Mouse (Mus musculus): ENCODE measurements at regions not wholly inside any gene's neighbourhood (a gene's known extent, or its start where the extent isn't known, plus 50 kb on each side); places are given as distances from the start of the nearest gene placed in this dataset.

DNA sequence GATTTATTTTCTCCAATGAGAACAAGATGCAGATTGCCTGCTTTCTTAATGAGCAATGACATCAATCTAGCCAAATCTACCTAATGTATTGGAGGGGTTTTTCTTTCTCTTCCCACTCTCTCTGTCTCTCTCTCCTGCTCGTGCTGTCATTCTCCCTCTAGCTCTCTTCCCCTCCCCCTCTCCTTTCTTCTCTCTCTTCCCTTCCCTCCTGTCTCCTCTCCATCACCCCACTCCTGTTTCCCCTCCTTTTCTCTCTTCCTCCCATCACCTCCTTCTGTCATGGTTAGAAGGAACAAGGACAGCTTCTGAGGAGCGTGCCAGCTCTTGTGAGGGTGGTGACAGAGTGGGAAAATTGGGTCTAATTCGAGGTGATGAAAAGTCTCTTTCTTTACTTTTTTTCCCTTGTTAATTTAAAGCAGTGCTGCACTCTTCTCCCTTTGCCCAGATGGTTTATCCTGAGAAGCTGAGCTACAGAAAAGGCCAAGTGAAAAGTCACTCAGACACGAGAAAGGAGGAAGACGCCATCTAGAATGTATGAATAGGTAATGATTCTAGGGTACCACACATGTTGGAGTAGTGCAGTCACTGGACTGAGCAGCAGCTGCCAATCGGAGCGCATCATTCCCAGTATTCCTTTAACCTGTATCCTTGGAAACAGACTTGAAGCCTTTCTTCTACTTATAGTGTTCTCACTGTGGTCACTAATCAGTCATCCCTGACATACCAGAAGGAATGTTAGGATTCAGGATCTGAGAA is 163.2 kb upstream of the Fam92a start:
- no peak overlapping the region for H3K4me3 ChIP-seq (ENCODE audit: low read depth, low read length)
- no peaks in the 10 kb centered on the region for H3K27me3 ChIP-seq (ENCODE audit: control insufficient read depth, insufficient read depth, low read length)
- H3K36me3 ChIP-seq (ENCODE audit: control insufficient read depth, insufficient read depth, low read length): no peaks in the 10 kb centered on the region
- no peak overlapping the region for H3K9ac ChIP-seq (ENCODE audit: low read length)
- H3K4me1 ChIP-seq (replicated peaks; ENCODE audit: control insufficient read depth, insufficient read depth, low read length): no peaks in the 10 kb centered on the region
- WGBS: 80% methylated on average over 7 of the region's 7 CpGs
- ATAC-seq (replicated peaks; ENCODE audit: low FRiP score) (no peak), DNase-seq (ENCODE audit: low spot score) (no peak)
- H3K9me3 ChIP-seq (ENCODE audit: control insufficient read depth, low read length): no peaks in the 10 kb centered on the region
- H3K27ac ChIP-seq (ENCODE audit: low read depth, low read length): no peak overlapping the region
- no peak overlapping the region for H3K4me2 ChIP-seq (ENCODE audit: low read depth, low read length, severe bottlenecking)

DNA sequence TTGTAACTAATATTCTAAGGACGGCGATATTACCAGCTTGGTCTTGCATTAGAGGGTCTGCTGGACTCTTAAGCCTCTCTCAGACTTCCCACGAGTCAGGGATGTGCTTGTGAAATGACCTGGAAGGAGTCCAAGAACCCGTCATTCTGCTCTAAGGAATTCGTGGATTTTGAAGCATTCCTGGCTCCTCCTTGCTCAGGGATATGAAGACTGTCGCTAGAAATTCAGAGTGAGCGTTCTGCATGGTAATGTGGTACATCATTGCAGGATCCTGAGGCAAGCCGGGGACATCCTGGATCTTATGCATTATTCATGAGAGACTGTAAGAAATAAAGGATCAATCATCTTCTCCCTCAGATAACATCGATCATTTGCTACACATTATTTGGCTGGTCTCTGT is 162.6 kb upstream of the Fam92a start:
- H3K4me2 ChIP-seq (ENCODE audit: low read depth, low read length, severe bottlenecking): no peak overlapping the region
- no peak for ATAC-seq (replicated peaks; ENCODE audit: low FRiP score)
- H3K27ac ChIP-seq (ENCODE audit: low read depth, low read length): no peak overlapping the region

GRCm38 (mm10) chr4:12316024-12316423 is 144.2 kb upstream of the Fam92a start:
- 76% methylated on average over 1 of the region's 1 CpGs for WGBS
- Histone ChIP-seq H3K9ac (ENCODE audit: low read length) (no peak overlapping the region), H3K4me3 (ENCODE audit: low read depth, low read length) (no peak overlapping the region), H3K9me3 (ENCODE audit: control insufficient read depth, low read length) (no peaks in the 10 kb centered on the region), H3K4me2 (ENCODE audit: low read depth, low read length, severe bottlenecking) (no peak overlapping the region), H3K27ac (ENCODE audit: low read depth, low read length) (no peak overlapping the region), H3K27me3 (ENCODE audit: control insufficient read depth, insufficient read depth, low read length) (no peaks in the 10 kb centered on the region), H3K36me3 (ENCODE audit: control insufficient read depth, insufficient read depth, low read length) (no peaks in the 10 kb centered on the region), H3K4me1 (replicated peaks; ENCODE audit: control insufficient read depth, insufficient read depth, low read length) (no peaks in the 10 kb centered on the region)
- ATAC-seq (replicated peaks; ENCODE audit: low FRiP score) (no peak), DNase-seq (ENCODE audit: low spot score) (no peak)

More for the DNA sequence above, 162.6 kb upstream of the Fam92a start:
- Histone ChIP-seq H3K9me3 (ENCODE audit: control insufficient read depth, low read length) (no peaks in the 10 kb centered on the region), H3K27me3 (ENCODE audit: control insufficient read depth, insufficient read depth, low read length) (no peaks in the 10 kb centered on the region), H3K4me1 (replicated peaks; ENCODE audit: control insufficient read depth, insufficient read depth, low read length) (no peaks in the 10 kb centered on the region), H3K4me3 (ENCODE audit: low read depth, low read length) (no peak overlapping the region), H3K36me3 (ENCODE audit: control insufficient read depth, insufficient read depth, low read length) (no peaks in the 10 kb centered on the region), H3K9ac (ENCODE audit: low read length) (no peak overlapping the region)
- 65% methylated on average over 9 of the region's 9 CpGs for WGBS
- no peak for DNase-seq (ENCODE audit: low spot score)

DNA sequence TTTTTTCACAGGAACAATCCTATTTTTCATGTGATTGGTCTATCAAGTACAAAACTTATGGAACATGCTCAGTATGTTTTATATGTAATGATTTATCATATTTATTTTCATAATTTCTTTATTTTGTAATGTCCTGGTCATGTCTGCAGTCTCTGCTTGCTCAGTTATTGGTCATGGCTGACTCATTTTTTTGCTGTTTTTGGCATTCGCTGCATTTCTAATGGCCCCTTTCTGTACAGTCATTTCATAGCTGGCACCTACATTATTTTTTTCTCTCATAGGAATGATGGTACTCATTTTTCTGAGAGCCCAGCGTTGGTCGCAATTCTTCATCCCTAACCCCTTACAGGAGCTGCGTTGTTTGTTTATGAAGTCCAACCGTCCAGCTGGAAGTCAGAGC is 136.5 kb upstream of the Fam92a start:
- WGBS: 90% methylated on average over 5 of the region's 5 CpGs
- Histone ChIP-seq H3K27me3 (ENCODE audit: control insufficient read depth, insufficient read depth, low read length) (no peaks in the 10 kb centered on the region), H3K4me3 (ENCODE audit: low read depth, low read length) (no peak overlapping the region), H3K9ac (ENCODE audit: low read length) (no peak overlapping the region), H3K9me3 (ENCODE audit: control insufficient read depth, low read length) (no peaks in the 10 kb centered on the region), H3K27ac (ENCODE audit: low read depth, low read length) (no peak overlapping the region), H3K4me2 (ENCODE audit: low read depth, low read length, severe bottlenecking) (no peak overlapping the region), H3K36me3 (ENCODE audit: control insufficient read depth, insufficient read depth, low read length) (no peaks in the 10 kb centered on the region), H3K4me1 (replicated peaks; ENCODE audit: control insufficient read depth, insufficient read depth, low read length) (no peaks in the 10 kb centered on the region)
- ATAC-seq (replicated peaks; ENCODE audit: low FRiP score) (no peak), DNase-seq (ENCODE audit: low spot score) (no peak)

- no peaks in the 10 kb centered on the region for H3K27me3 ChIP-seq (ENCODE audit: control insufficient read depth, insufficient read depth, low read length)
- no peak overlapping the region for H3K4me3 ChIP-seq (ENCODE audit: low read depth, low read length)
- ATAC-seq (replicated peaks; ENCODE audit: low FRiP score): peak; percentile 55
- WGBS: 70% methylated on average over 9 of the region's 9 CpGs
- no peaks in the 10 kb centered on the region for H3K9me3 ChIP-seq (ENCODE audit: control insufficient read depth, low read length)
- no peaks in the 10 kb centered on the region for H3K36me3 ChIP-seq (ENCODE audit: control insufficient read depth, insufficient read depth, low read length)
- no peak for DNase-seq (ENCODE audit: low spot score)
- no peaks in the 10 kb centered on the region for H3K4me1 ChIP-seq (replicated peaks; ENCODE audit: control insufficient read depth, insufficient read depth, low read length)
- H3K27ac ChIP-seq (ENCODE audit: low read depth, low read length): 0 out of 2 replicates have a peak overlapping the region, but pooled peaks have one; percentile 18
- H3K9ac ChIP-seq (ENCODE audit: low read length): no peak overlapping the region
- H3K4me2 ChIP-seq (ENCODE audit: low read depth, low read length, severe bottlenecking): no peak overlapping the region
Measured at GRCm38 (mm10) chr4:12306618-12307565, 135.1 kb upstream of the Fam92a start.

DNA sequence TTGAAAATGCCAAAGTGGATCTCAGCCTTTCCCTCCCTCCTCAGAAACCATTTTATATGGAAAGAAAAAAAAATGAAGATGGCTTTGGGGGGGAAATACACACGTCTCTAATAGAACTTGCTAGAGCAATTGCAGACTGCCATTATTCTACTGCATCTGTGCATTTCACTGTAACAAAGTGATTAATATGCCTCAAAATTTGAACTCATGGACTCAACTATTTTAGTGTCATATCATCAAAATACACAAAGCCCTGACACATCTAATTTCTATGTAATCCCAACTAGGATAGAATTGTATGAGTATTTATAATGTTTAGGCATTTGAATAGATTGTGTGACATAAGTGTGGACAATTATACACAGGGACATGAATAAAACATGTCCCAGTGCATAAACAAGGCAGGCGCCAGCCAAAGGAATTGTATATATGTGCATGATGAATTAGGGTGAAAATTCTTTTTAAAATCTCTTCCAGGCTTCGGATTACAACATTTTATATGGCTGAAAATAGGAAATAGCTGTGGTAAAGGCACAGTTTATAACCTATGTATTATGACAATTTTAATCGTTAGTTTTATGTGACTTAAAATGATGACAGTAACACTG is 115.4 kb upstream of the Fam92a start:
- no peaks in the 10 kb centered on the region for H3K27me3 ChIP-seq (ENCODE audit: control insufficient read depth, insufficient read depth, low read length)
- no peaks in the 10 kb centered on the region for H3K4me1 ChIP-seq (replicated peaks; ENCODE audit: control insufficient read depth, insufficient read depth, low read length)
- H3K9ac ChIP-seq (ENCODE audit: low read length): no peak overlapping the region
- no peaks in the 10 kb centered on the region for H3K9me3 ChIP-seq (ENCODE audit: control insufficient read depth, low read length)
- DNase-seq (ENCODE audit: low spot score) (no peak), ATAC-seq (replicated peaks; ENCODE audit: low FRiP score) (no peak)
- 75% methylated on average over 4 of the region's 4 CpGs for WGBS
- H3K4me2 ChIP-seq (ENCODE audit: low read depth, low read length, severe bottlenecking): no peak overlapping the region
- no peaks in the 10 kb centered on the region for H3K36me3 ChIP-seq (ENCODE audit: control insufficient read depth, insufficient read depth, low read length)
- no peak overlapping the region for H3K4me3 ChIP-seq (ENCODE audit: low read depth, low read length)
- H3K27ac ChIP-seq (ENCODE audit: low read depth, low read length): no peak overlapping the region

- H3K9ac ChIP-seq (ENCODE audit: low read length): no peak overlapping the region
- WGBS: 85% methylated on average over 1 of the region's 1 CpGs
- no peaks in the 10 kb centered on the region for H3K36me3 ChIP-seq (ENCODE audit: control insufficient read depth, insufficient read depth, low read length)
- no peak overlapping the region for H3K4me2 ChIP-seq (ENCODE audit: low read depth, low read length, severe bottlenecking)
- ATAC-seq (replicated peaks; ENCODE audit: low FRiP score) (no peak), DNase-seq (ENCODE audit: low spot score) (no peak)
- H3K27me3 ChIP-seq (ENCODE audit: control insufficient read depth, insufficient read depth, low read length): no peaks in the 10 kb centered on the region
- H3K4me1 ChIP-seq (replicated peaks; ENCODE audit: control insufficient read depth, insufficient read depth, low read length): no peaks in the 10 kb centered on the region
- no peak overlapping the region for H3K27ac ChIP-seq (ENCODE audit: low read depth, low read length)
- H3K4me3 ChIP-seq (ENCODE audit: low read depth, low read length): no peak overlapping the region
- H3K9me3 ChIP-seq (ENCODE audit: control insufficient read depth, low read length): no peaks in the 10 kb centered on the region
Measured at GRCm38 (mm10) chr4:12286391-12286790, 114.6 kb upstream of the Fam92a start.

- H3K9ac ChIP-seq (ENCODE audit: low read length): no peak overlapping the region
- no peak overlapping the region for H3K4me2 ChIP-seq (ENCODE audit: low read depth, low read length, severe bottlenecking)
- H3K4me1 ChIP-seq (replicated peaks; ENCODE audit: control insufficient read depth, insufficient read depth, low read length): no peaks in the 10 kb centered on the region
- H3K9me3 ChIP-seq (ENCODE audit: control insufficient read depth, low read length): no peaks in the 10 kb centered on the region
- H3K36me3 ChIP-seq (ENCODE audit: control insufficient read depth, insufficient read depth, low read length): no peaks in the 10 kb centered on the region
- no peak overlapping the region for H3K4me3 ChIP-seq (ENCODE audit: low read depth, low read length)
- DNase-seq (ENCODE audit: low spot score) (no peak), ATAC-seq (replicated peaks; ENCODE audit: low FRiP score) (no peak)
- no peaks in the 10 kb centered on the region for H3K27me3 ChIP-seq (ENCODE audit: control insufficient read depth, insufficient read depth, low read length)
- no peak overlapping the region for H3K27ac ChIP-seq (ENCODE audit: low read depth, low read length)
Measured at GRCm38 (mm10) chr4:12285983-12286382, 114.2 kb upstream of the Fam92a start.

All from forebrain, embryonic 11.5 days (tissue).